Mouse (Mus musculus) heart, embryonic 12.5 days (tissue): ENCODE measurements at regions not wholly inside any gene's neighbourhood (a gene's known extent, or its start where the extent isn't known, plus 50 kb on each side); places are given as distances from the start of the nearest gene placed in this dataset.

Experiments used
- ATAC-seq: fragments of 200-750 bp; cut with Nextera tagmentation; 2 replicates; pipeline ENCODE4 v1.8.0; 2017; ENCODE audit warnings: moderate TSS enrichment, moderate library complexity; ENCODE audit not compliant: insufficient number of reproducible peaks, low FRiP score
- H3K27ac ChIP-seq: fragments of 300-500 bp; sonication (generic); 2 replicates; pipeline ENCODE4 v1.5.1; 2016; ENCODE audit warnings: mild to moderate bottlenecking, moderate library complexity; ENCODE audit not compliant: poor library complexity, severe bottlenecking
- H3K27me3 ChIP-seq: fragments of 300-500 bp; sonication (generic); replicated peaks from 2 replicates; pipeline ENCODE4 v1.6.1; 2016; ENCODE audit warnings: mild to moderate bottlenecking, moderate library complexity
- H3K36me3 ChIP-seq: fragments of 300-500 bp; sonication (generic); 2 replicates; pipeline ENCODE4 v1.6.1; 2016; ENCODE audit warnings: mild to moderate bottlenecking, moderate library complexity
- H3K4me1 ChIP-seq: fragments of 300-500 bp; sonication (generic); replicated peaks from 2 replicates; pipeline ENCODE4 v1.6.1; 2016; ENCODE audit warnings: mild to moderate bottlenecking
- H3K4me2 ChIP-seq: fragments of 300-500 bp; sonication (generic); 2 replicates; pipeline ENCODE4 v1.6.1; 2016; ENCODE audit warnings: mild to moderate bottlenecking, moderate library complexity
- H3K4me3 ChIP-seq: fragments of 300-500 bp; sonication (generic); 2 replicates; pipeline ENCODE4 v1.5.1; 2016; ENCODE audit warnings: mild to moderate bottlenecking
- H3K9ac ChIP-seq: fragments of 300-500 bp; sonication (generic); 2 replicates; pipeline ENCODE4 v1.6.1; 2016; ENCODE audit warnings: mild to moderate bottlenecking, moderate library complexity
- H3K9me3 ChIP-seq: fragments of 300-500 bp; sonication (generic); replicated peaks from 2 replicates; pipeline ENCODE4 v1.6.1; 2016; ENCODE audit warnings: mild to moderate bottlenecking, moderate library complexity
- WGBS: fragments of 180-500 bp; shearing (Covaris S2); methylation state at CpG from one replicate; pipeline ENCODE4 v1.1.7; 2016; 5-methylcytosine and 5-hydroxymethylcytosine counted together

GRCm38 (mm10) chr4:140463296-140463695 is 202.5 kb downstream of the Arhgef10l start:
- Histone ChIP-seq H3K4me2 (no peak overlapping the region), H3K36me3 (no peaks in the 10 kb centered on the region), H3K27ac (no peak overlapping the region), H3K4me3 (no peak overlapping the region), H3K9ac (no peak overlapping the region), H3K9me3 (peaks cover 14% of the 10 kb centered on the region), H3K4me1 (no peaks in the 10 kb centered on the region), H3K27me3 (0 out of 2 replicates have a peak, but pooled peaks cover 4% of the 10 kb centered on the region)
- WGBS = 41% methylated on average over 7 of the region's 7 CpGs
- ATAC-seq = no peak

GRCm38 (mm10) chr4:140461317-140461716 is 204.5 kb downstream of the Arhgef10l start:
- H3K27ac ChIP-seq = no peak overlapping the region
- H3K9ac ChIP-seq = no peak overlapping the region
- H3K4me2 ChIP-seq = no peak overlapping the region
- H3K4me3 ChIP-seq = no peak overlapping the region
- H3K27me3 ChIP-seq = no peaks in the 10 kb centered on the region
- peaks cover 14% of the 10 kb centered on the region for H3K9me3 ChIP-seq
- 0 out of 2 replicates have a peak, but pooled peaks cover 4% of the 10 kb centered on the region for H3K4me1 ChIP-seq
- ATAC-seq = no peak
- H3K36me3 ChIP-seq = no peaks in the 10 kb centered on the region
- WGBS = 87% methylated on average over 16 of the region's 16 CpGs

DNA sequence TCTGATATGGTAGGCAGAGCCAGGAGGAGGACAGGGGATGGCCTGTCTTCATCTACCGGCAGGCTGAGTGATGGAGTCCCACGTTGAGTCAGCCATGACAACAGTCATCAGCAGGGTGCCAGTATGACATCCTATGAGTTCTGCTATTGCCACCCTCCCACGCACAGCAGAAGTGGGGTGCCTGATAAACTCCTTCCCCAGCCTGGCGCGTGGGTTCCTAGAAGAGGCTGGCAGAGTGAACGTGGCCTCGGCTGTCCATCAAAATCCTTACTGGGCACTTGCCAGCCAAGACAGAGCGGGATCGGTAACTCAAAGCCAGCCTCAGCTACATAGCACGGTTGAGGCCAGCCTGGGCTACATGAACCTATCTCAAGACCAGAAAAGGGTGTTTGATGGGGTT is 202.5 kb upstream of the Igsf21 start:
- 79% methylated on average over 10 of the region's 10 CpGs for WGBS

DNA sequence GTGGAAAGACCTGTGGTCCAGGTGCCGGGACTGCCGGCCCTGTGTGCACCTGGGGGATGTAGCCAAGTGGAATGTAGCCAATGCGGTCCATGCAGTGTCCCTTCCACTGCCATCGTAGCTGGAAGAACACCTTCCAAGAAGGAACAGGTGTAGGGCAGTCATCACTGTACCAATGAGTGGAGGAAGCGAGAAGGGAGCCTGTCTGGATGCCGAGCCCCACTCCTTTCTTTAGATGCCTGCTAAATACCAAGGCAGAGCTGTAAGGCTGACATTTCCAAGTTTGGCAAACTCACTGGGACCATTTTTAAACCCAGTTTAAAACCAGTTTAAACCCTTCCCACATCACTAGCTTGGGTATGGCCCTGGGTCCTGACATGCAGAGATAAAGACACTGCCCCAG is 199.9 kb upstream of the Igsf21 start:
- Histone ChIP-seq H3K9me3 (no peaks in the 10 kb centered on the region), H3K27me3 (no peaks in the 10 kb centered on the region; the same call in 1 of the 2 replicates), H3K4me2 (no peak overlapping the region), H3K4me3 (no peak overlapping the region), H3K27ac (no peak overlapping the region), H3K4me1 (no peaks in the 10 kb centered on the region), H3K9ac (no peak overlapping the region), H3K36me3 (no peaks in the 10 kb centered on the region)
- ATAC-seq = no peak
- 81% methylated on average over 6 of the region's 6 CpGs for WGBS

More for the DNA sequence above, 202.5 kb upstream of the Igsf21 start:
- H3K27me3 ChIP-seq = peaks cover 4% of the 10 kb centered on the region; the same call in 1 of the 2 replicates
- no peak for ATAC-seq
- no peaks in the 10 kb centered on the region for H3K9me3 ChIP-seq
- no peak overlapping the region for H3K9ac ChIP-seq
- no peaks in the 10 kb centered on the region for H3K36me3 ChIP-seq
- H3K4me2 ChIP-seq = no peak overlapping the region
- H3K4me1 ChIP-seq = no peaks in the 10 kb centered on the region
- H3K4me3 ChIP-seq = no peak overlapping the region
- H3K27ac ChIP-seq = no peak overlapping the region

GRCm38 (mm10) chr4:140445931-140446330 is 199.3 kb upstream of the Igsf21 start:
- H3K27me3 ChIP-seq = no peaks in the 10 kb centered on the region; the same call in 1 of the 2 replicates
- no peak overlapping the region for H3K4me2 ChIP-seq
- ATAC-seq = no peak
- H3K4me3 ChIP-seq = no peak overlapping the region
- no peaks in the 10 kb centered on the region for H3K36me3 ChIP-seq
- H3K27ac ChIP-seq = no peak overlapping the region
- no peaks in the 10 kb centered on the region for H3K9me3 ChIP-seq
- no peak overlapping the region for H3K9ac ChIP-seq
- 73% methylated on average over 5 of the region's 5 CpGs for WGBS
- no peaks in the 10 kb centered on the region for H3K4me1 ChIP-seq

DNA sequence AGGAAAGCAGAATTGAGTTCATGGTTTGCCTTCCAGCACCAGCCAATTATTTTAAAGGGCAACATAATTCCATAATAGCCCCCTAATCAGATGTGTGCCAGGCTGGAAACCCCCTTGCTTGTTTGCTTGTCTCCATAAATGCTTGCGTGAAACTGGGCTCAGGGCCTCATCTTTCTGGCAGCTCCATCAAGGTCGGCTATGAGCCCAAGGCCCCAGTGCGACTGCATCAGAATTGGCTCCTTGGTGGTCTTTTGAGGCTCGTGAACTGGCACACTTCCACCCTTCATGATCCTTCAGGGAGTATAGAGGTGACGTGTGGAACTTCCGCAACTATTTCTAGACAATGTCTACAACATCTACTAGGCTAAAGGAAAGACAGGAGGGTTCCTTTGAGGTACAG is 196.6 kb upstream of the Igsf21 start:
- no peaks in the 10 kb centered on the region; the same call in 1 of the 2 replicates for H3K27me3 ChIP-seq
- no peaks in the 10 kb centered on the region for H3K9me3 ChIP-seq
- 77% methylated on average over 6 of the region's 6 CpGs for WGBS
- no peak overlapping the region for H3K4me2 ChIP-seq
- H3K9ac ChIP-seq = no peak overlapping the region
- no peak overlapping the region for H3K4me3 ChIP-seq
- H3K36me3 ChIP-seq = no peaks in the 10 kb centered on the region
- no peaks in the 10 kb centered on the region for H3K4me1 ChIP-seq
- no peak for ATAC-seq
- no peak overlapping the region for H3K27ac ChIP-seq

- WGBS = 76% methylated on average over 8 of the region's 8 CpGs
- H3K36me3 ChIP-seq = no peaks in the 10 kb centered on the region
- no peaks in the 10 kb centered on the region for H3K9me3 ChIP-seq
- no peaks in the 10 kb centered on the region; the same call in 1 of the 2 replicates for H3K27me3 ChIP-seq
- no peaks in the 10 kb centered on the region for H3K4me1 ChIP-seq
- H3K9ac ChIP-seq = no peak overlapping the region
- H3K4me3 ChIP-seq = no peak overlapping the region
- no peak for ATAC-seq
- no peak overlapping the region for H3K27ac ChIP-seq
- no peak overlapping the region for H3K4me2 ChIP-seq
These were observed 195.2 kb upstream of the Igsf21 start for GRCm38 (mm10) chr4:140441805-140442204.

GRCm38 (mm10) chr4:140439856-140440255 is 193.3 kb upstream of the Igsf21 start:
- peaks cover 11% of the 10 kb centered on the region for H3K4me1 ChIP-seq
- 0 out of 2 replicates have a peak, but pooled peaks have one; percentile 12 for ATAC-seq
- H3K27ac ChIP-seq = no peak overlapping the region
- no peaks in the 10 kb centered on the region for H3K36me3 ChIP-seq
- WGBS = 9% methylated on average over 3 of the region's 3 CpGs
- no peaks in the 10 kb centered on the region for H3K9me3 ChIP-seq
- H3K4me2 ChIP-seq = no peak overlapping the region
- H3K27me3 ChIP-seq = no peaks in the 10 kb centered on the region; the same call in 1 of the 2 replicates
- H3K9ac ChIP-seq = no peak overlapping the region
- H3K4me3 ChIP-seq = no peak overlapping the region

GRCm38 (mm10) chr4:140436030-140436429 is 189.4 kb upstream of the Igsf21 start:
- no peak overlapping the region for H3K27ac ChIP-seq
- no peaks in the 10 kb centered on the region for H3K36me3 ChIP-seq
- no peak overlapping the region for H3K4me2 ChIP-seq
- H3K9me3 ChIP-seq = no peaks in the 10 kb centered on the region
- no peak for ATAC-seq
- H3K4me3 ChIP-seq = no peak overlapping the region
- 28% methylated on average over 3 of the region's 3 CpGs for WGBS
- H3K9ac ChIP-seq = no peak overlapping the region
- peaks cover 14% of the 10 kb centered on the region for H3K4me1 ChIP-seq
- 0 out of 2 replicates have a peak, but pooled peaks cover 14% of the 10 kb centered on the region for H3K27me3 ChIP-seq

DNA sequence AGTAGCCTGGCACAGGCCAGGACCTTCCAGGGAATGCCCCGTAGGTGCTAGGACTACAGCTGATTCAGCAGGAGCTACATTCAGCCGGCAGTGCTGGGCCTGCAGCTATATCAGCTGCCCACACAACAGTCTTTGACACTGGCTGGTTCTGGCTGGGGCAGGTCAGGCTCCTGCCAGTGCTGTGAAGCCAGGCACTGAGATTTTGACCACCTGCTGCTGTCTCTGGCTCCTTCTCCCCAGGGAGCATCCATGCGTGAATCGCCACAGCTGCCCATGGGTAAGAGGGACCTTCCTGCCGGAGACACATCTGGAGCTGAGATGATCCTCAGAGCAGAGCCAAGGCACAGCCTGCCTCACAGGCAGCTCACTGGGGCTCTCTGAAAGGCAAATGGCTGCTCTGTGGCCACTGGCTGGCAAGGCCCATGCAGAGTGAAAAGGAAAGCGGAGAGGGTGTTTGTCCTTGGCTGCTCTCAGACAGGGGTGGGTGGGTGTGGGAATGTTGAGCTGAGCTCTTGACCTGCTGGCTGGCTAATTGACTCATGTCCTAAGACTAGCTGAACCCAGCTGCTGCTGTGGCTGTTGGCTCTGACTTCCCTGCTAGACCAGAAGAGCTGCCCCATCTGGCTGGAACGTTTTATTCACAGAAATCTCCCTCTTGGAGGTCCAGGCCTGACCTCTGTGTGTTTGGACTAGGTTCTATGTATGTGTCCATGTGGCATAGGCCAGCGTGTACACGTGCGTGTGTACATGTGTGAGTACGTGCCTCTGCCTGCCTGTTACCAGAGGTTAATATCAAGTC is 187.4 kb upstream of the Igsf21 start:
- Histone ChIP-seq H3K4me2 (no peak overlapping the region), H3K27ac (no peak overlapping the region), H3K27me3 (0 out of 2 replicates have a peak, but pooled peaks cover 14% of the 10 kb centered on the region), H3K4me1 (peaks cover 19% of the 10 kb centered on the region), H3K9me3 (0 out of 2 replicates have a peak, but pooled peaks cover 6% of the 10 kb centered on the region), H3K4me3 (no peak overlapping the region), H3K9ac (no peak overlapping the region), H3K36me3 (no peaks in the 10 kb centered on the region)
- WGBS = 56% methylated on average over 11 of the region's 11 CpGs
- no peak for ATAC-seq

GRCm38 (mm10) chr4:140432101-140432500 is 185.5 kb upstream of the Igsf21 start:
- 0 out of 2 replicates have a peak, but pooled peaks cover 14% of the 10 kb centered on the region for H3K27me3 ChIP-seq
- H3K27ac ChIP-seq = no peak overlapping the region
- peaks cover 19% of the 10 kb centered on the region for H3K4me1 ChIP-seq
- H3K4me3 ChIP-seq = no peak overlapping the region
- H3K4me2 ChIP-seq = no peak overlapping the region
- H3K36me3 ChIP-seq = no peaks in the 10 kb centered on the region
- WGBS = 76% methylated on average over 7 of the region's 7 CpGs
- ATAC-seq = no peak
- H3K9me3 ChIP-seq = 0 out of 2 replicates have a peak, but pooled peaks cover 9% of the 10 kb centered on the region
- no peak overlapping the region for H3K9ac ChIP-seq
